Mouse (Mus musculus): ENCODE results near the gene Cdk5rap2. TPM values are rescaled to one million over a fixed set of nuclear protein-coding genes. Genes with fewer than 3 reads are reported as not detected.

Gene Cdk5rap2
- 19.3 and 21.3 TPM in 2 replicates for polyA plus RNA-seq (2015; fragmentation: Nextera tagmentation; extraction: Ambion mirVana)

GRCm38 (mm10) chr4:70409994-70410721, at the start of gene Cdk5rap2:
Gene Cdk5rap2, minus strand, starts transcription at chr4:70410443.
- H3K4me1 ChIP-seq (ENCODE audit: insufficient read depth, low read length), result peaks cover 21% of the 10 kb centered on the region
- H3K27me3 ChIP-seq (ENCODE audit: insufficient read depth, low read length), result no peaks in the 10 kb centered on the region
- no peaks in the 10 kb centered on the region for H3K9me3 ChIP-seq (ENCODE audit: low read length)
- peak within 1 kb of the TSS; percentile 90 for H3K9ac ChIP-seq (replicated peaks; ENCODE audit: low read length)
- peak within 1 kb of the TSS; percentile 67 for H3K4me2 ChIP-seq (replicated peaks; ENCODE audit: low read depth, low read length)
- under 1% methylated on average over 55 of the region's 55 CpGs for WGBS
- H3K4me3 ChIP-seq (ENCODE audit: low read length), result peak within 1 kb of the TSS; percentile 82
- 0 out of 2 replicates have a peak, but pooled peaks cover 2% of the 10 kb centered on the region for H3K36me3 ChIP-seq (ENCODE audit: insufficient read depth, low read length)
- peak within 1 kb of the TSS; percentile 76 for H3K27ac ChIP-seq (ENCODE audit: low read length)
- ATAC-seq (ENCODE audit: low FRiP score, low TSS enrichment), result peak; percentile 98

- Histone ChIP-seq H3K27ac (ENCODE audit: low read length) (no peak overlapping the region), H3K9me3 (ENCODE audit: low read length) (no peaks in the 10 kb centered on the region), H3K9ac (replicated peaks; ENCODE audit: low read length) (no peak overlapping the region), H3K4me2 (replicated peaks; ENCODE audit: low read depth, low read length) (no peak overlapping the region), H3K36me3 (ENCODE audit: insufficient read depth, low read length) (0 out of 2 replicates have a peak, but pooled peaks cover 3% of the 10 kb centered on the region), H3K4me1 (ENCODE audit: insufficient read depth, low read length) (no peaks in the 10 kb centered on the region), H3K4me3 (ENCODE audit: low read length) (no peak overlapping the region), H3K27me3 (ENCODE audit: insufficient read depth, low read length) (no peaks in the 10 kb centered on the region)
- WGBS, result 89% methylated on average over 3 of the region's 3 CpGs
- no peak for ATAC-seq (ENCODE audit: low FRiP score, low TSS enrichment)
Measured at GRCm38 (mm10) chr4:70452161-70452560, 41.9 kb upstream of the Cdk5rap2 start.

GRCm38 (mm10) chr4:70451750-70452149, 41.5 kb upstream of the Cdk5rap2 start:
- Histone ChIP-seq H3K27ac (ENCODE audit: low read length) (no peak overlapping the region), H3K4me2 (replicated peaks; ENCODE audit: low read depth, low read length) (no peak overlapping the region), H3K36me3 (ENCODE audit: insufficient read depth, low read length) (0 out of 2 replicates have a peak, but pooled peaks cover 3% of the 10 kb centered on the region), H3K4me1 (ENCODE audit: insufficient read depth, low read length) (no peaks in the 10 kb centered on the region), H3K27me3 (ENCODE audit: insufficient read depth, low read length) (no peaks in the 10 kb centered on the region), H3K4me3 (ENCODE audit: low read length) (no peak overlapping the region), H3K9me3 (ENCODE audit: low read length) (no peaks in the 10 kb centered on the region), H3K9ac (replicated peaks; ENCODE audit: low read length) (no peak overlapping the region)
- WGBS, result 0% methylated on average over 2 of the region's 2 CpGs
- ATAC-seq (ENCODE audit: low FRiP score, low TSS enrichment), result no peak

GRCm38 (mm10) chr4:70449668-70450067, 39.4 kb upstream of the Cdk5rap2 start:
- Histone ChIP-seq H3K27me3 (ENCODE audit: insufficient read depth, low read length) (no peaks in the 10 kb centered on the region), H3K36me3 (ENCODE audit: insufficient read depth, low read length) (no peaks in the 10 kb centered on the region), H3K9me3 (ENCODE audit: low read length) (no peaks in the 10 kb centered on the region), H3K4me1 (ENCODE audit: insufficient read depth, low read length) (no peaks in the 10 kb centered on the region), H3K9ac (replicated peaks; ENCODE audit: low read length) (no peak overlapping the region), H3K4me2 (replicated peaks; ENCODE audit: low read depth, low read length) (no peak overlapping the region), H3K4me3 (ENCODE audit: low read length) (no peak overlapping the region), H3K27ac (ENCODE audit: low read length) (no peak overlapping the region)
- 98% methylated on average over 1 of the region's 1 CpGs for WGBS
- ATAC-seq (ENCODE audit: low FRiP score, low TSS enrichment), result no peak

- H3K4me1 ChIP-seq (ENCODE audit: insufficient read depth, low read length), result no peaks in the 10 kb centered on the region
- H3K9me3 ChIP-seq (ENCODE audit: low read length), result no peaks in the 10 kb centered on the region
- no peak overlapping the region for H3K27ac ChIP-seq (ENCODE audit: low read length)
- H3K27me3 ChIP-seq (ENCODE audit: insufficient read depth, low read length), result no peaks in the 10 kb centered on the region
- H3K4me3 ChIP-seq (ENCODE audit: low read length), result no peak overlapping the region
- no peak overlapping the region for H3K9ac ChIP-seq (replicated peaks; ENCODE audit: low read length)
- H3K4me2 ChIP-seq (replicated peaks; ENCODE audit: low read depth, low read length), result no peak overlapping the region
- ATAC-seq (ENCODE audit: low FRiP score, low TSS enrichment), result no peak
- 89% methylated on average over 3 of the region's 3 CpGs for WGBS
- no peaks in the 10 kb centered on the region for H3K36me3 ChIP-seq (ENCODE audit: insufficient read depth, low read length)
Measured at GRCm38 (mm10) chr4:70446774-70447173, 36.5 kb upstream of the Cdk5rap2 start.

GRCm38 (mm10) chr4:70420202-70420601, 10.0 kb upstream of the Cdk5rap2 start:
- Histone ChIP-seq H3K9me3 (ENCODE audit: low read length) (no peaks in the 10 kb centered on the region), H3K4me1 (ENCODE audit: insufficient read depth, low read length) (no peaks in the 10 kb centered on the region), H3K4me2 (replicated peaks; ENCODE audit: low read depth, low read length) (no peak overlapping the region), H3K27me3 (ENCODE audit: insufficient read depth, low read length) (no peaks in the 10 kb centered on the region), H3K36me3 (ENCODE audit: insufficient read depth, low read length) (no peaks in the 10 kb centered on the region), H3K9ac (replicated peaks; ENCODE audit: low read length) (no peak overlapping the region), H3K27ac (ENCODE audit: low read length) (no peak overlapping the region), H3K4me3 (ENCODE audit: low read length) (no peak overlapping the region)
- no peak; the same call in 1 of the 2 replicates for ATAC-seq (ENCODE audit: low FRiP score, low TSS enrichment)
- 63% methylated on average over 2 of the region's 2 CpGs for WGBS

GRCm38 (mm10) chr4:70412126-70412525, 1.9 kb upstream of the Cdk5rap2 start:
- Histone ChIP-seq H3K27me3 (ENCODE audit: insufficient read depth, low read length) (no peaks in the 10 kb centered on the region), H3K9me3 (ENCODE audit: low read length) (no peaks in the 10 kb centered on the region), H3K9ac (replicated peaks; ENCODE audit: low read length) (no peak overlapping the region), H3K4me3 (ENCODE audit: low read length) (no peak overlapping the region), H3K27ac (ENCODE audit: low read length) (no peak overlapping the region), H3K36me3 (ENCODE audit: insufficient read depth, low read length) (no peaks in the 10 kb centered on the region), H3K4me2 (replicated peaks; ENCODE audit: low read depth, low read length) (no peak overlapping the region), H3K4me1 (ENCODE audit: insufficient read depth, low read length) (peaks cover 10% of the 10 kb centered on the region)
- 70% methylated on average over 2 of the region's 2 CpGs for WGBS
- no peak for ATAC-seq (ENCODE audit: low FRiP score, low TSS enrichment)

- 27% methylated on average over 9 of the region's 9 CpGs for WGBS
- Histone ChIP-seq H3K9me3 (ENCODE audit: low read length) (no peaks in the 10 kb centered on the region), H3K27ac (ENCODE audit: low read length) (no peak overlapping the region), H3K4me2 (replicated peaks; ENCODE audit: low read depth, low read length) (peak overlapping the region; percentile 67), H3K9ac (replicated peaks; ENCODE audit: low read length) (peak overlapping the region; percentile 90), H3K4me3 (ENCODE audit: low read length) (peak overlapping the region; percentile 82), H3K27me3 (ENCODE audit: insufficient read depth, low read length) (no peaks in the 10 kb centered on the region), H3K4me1 (ENCODE audit: insufficient read depth, low read length) (peaks cover 21% of the 10 kb centered on the region), H3K36me3 (ENCODE audit: insufficient read depth, low read length) (0 out of 2 replicates have a peak, but pooled peaks cover 3% of the 10 kb centered on the region)
- ATAC-seq (ENCODE audit: low FRiP score, low TSS enrichment), result no peak
Measured at GRCm38 (mm10) chr4:70409456-70409855, 787 bp downstream of the Cdk5rap2 start.

- Histone ChIP-seq H3K4me1 (ENCODE audit: insufficient read depth, low read length) (peaks cover 12% of the 10 kb centered on the region), H3K27ac (ENCODE audit: low read length) (no peak overlapping the region), H3K9ac (replicated peaks; ENCODE audit: low read length) (no peak overlapping the region), H3K27me3 (ENCODE audit: insufficient read depth, low read length) (no peaks in the 10 kb centered on the region), H3K4me3 (ENCODE audit: low read length) (no peak overlapping the region), H3K9me3 (ENCODE audit: low read length) (no peaks in the 10 kb centered on the region), H3K4me2 (replicated peaks; ENCODE audit: low read depth, low read length) (no peak overlapping the region), H3K36me3 (ENCODE audit: insufficient read depth, low read length) (peaks cover 28% of the 10 kb centered on the region)
- ATAC-seq (ENCODE audit: low FRiP score, low TSS enrichment), result peak; percentile 49; the same call in 1 of the 2 replicates
- WGBS, result 68% methylated on average over 9 of the region's 9 CpGs
Measured at GRCm38 (mm10) chr4:70402109-70402819, 8.0 kb downstream of the Cdk5rap2 start.

- H3K4me1 ChIP-seq (ENCODE audit: insufficient read depth, low read length), result no peaks in the 10 kb centered on the region
- 86% methylated on average over 5 of the region's 5 CpGs for WGBS
- H3K27ac ChIP-seq (ENCODE audit: low read length), result no peak overlapping the region
- ATAC-seq (ENCODE audit: low FRiP score, low TSS enrichment), result no peak
- no peaks in the 10 kb centered on the region for H3K9me3 ChIP-seq (ENCODE audit: low read length)
- H3K4me2 ChIP-seq (replicated peaks; ENCODE audit: low read depth, low read length), result no peak overlapping the region
- no peak overlapping the region for H3K9ac ChIP-seq (replicated peaks; ENCODE audit: low read length)
- no peak overlapping the region for H3K4me3 ChIP-seq (ENCODE audit: low read length)
- H3K27me3 ChIP-seq (ENCODE audit: insufficient read depth, low read length), result no peaks in the 10 kb centered on the region
- peaks cover 25% of the 10 kb centered on the region for H3K36me3 ChIP-seq (ENCODE audit: insufficient read depth, low read length)
Measured at GRCm38 (mm10) chr4:70399476-70399875, 10.8 kb downstream of the Cdk5rap2 start.

Data from kidney, embryonic 16.5 days (tissue).